Mouse (Mus musculus): ENCODE measurements around the gene Cdk14.

DNA sequence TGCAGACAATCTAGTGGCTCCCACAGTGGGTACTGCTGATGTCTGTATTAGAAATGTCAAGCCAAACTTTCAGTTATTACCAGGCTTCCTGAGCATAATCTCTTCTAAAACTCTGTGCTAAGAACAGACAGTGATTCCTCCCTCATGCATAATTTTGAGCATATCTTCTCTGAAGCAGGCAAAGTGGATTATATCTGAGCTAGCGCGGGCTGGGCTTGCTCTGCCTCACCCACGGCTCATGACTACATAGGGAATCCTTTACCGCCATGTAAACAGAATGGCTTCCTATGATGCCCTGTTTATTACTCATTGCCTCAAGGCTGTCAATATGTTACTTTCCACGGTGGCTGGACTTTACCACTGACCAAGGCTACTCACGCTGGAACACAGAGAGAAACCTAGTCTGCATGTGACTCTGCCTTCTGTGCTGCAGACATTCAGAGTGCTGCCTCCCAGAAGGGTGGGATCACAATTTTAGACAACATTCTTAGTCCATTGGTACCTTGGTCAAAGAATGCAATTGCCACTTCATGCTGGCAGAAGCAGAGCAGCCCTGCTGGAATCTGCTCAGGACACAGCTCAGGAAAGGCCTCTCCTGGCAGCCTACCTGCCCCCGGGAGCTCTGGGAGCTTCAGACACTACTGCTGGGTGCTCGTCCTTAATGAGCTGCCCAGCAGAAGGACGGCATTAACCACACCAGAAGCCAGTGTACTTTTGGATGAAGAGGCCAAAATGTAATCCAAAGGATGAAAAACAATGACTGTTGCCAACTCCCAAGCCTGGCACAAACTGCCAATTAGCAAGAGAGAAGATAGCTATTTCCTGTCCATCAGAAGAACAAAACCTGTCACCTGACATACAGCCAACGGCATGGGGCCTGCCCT, 503.5 kb downstream of the Cdk14 start:
- TF ChIP-seq CTCF (conservative IDR thresholded peaks at IDR 0.05; ENCODE audit: low read length) (no peak), NANOG (IDR thresholded peaks at IDR 0.05; ENCODE audit: borderline replicate concordance, low read length) (no peak), POU5F1 (IDR thresholded peaks at IDR 0.05; ENCODE audit: borderline replicate concordance, low read length) (no peak)

Measured in E14TG2a.4 (cell line).